Mouse (Mus musculus): ENCODE measurements around the gene Fgd6.

DNA sequence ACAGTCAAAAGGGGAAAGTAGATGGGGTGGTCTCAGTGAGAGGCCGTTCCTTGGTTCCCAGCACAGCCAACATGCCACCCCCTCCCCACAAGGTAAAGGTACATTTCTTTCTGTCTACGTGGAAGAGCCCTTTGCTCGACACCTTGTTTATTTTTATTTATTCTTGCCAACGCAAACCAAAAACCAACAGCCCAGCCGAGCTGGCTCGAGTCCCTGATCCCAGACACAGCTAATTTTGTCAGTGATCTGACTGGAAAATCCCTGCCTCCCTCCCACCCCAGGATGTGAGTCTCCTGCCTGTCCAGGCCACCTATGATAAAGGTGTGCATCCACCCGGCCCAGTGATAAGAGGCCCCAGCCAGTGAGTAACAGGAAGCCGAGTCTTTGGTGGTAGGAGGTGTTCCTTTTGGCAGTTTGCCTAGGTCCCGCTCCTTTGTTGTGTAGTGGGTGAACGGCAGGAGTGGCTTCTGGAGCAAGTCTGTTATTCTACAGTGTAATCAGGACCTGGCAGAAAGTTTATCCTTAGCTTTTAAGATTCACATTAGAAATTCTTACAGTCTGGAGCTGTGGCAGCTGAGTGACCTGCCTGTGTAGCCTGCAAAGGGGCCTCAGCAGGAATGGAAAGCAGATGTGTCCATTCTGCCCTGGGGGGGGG, 36.6 kb downstream of the Fgd6 start:
- TF ChIP-seq CTCF (IDR thresholded peaks at IDR 0.05; ENCODE audit: control insufficient read depth, insufficient read depth, insufficient replicate concordance, low read depth, low read length) (no peak), POLR2A (IDR thresholded peaks at IDR 0.05; ENCODE audit: control insufficient read depth, low read depth, low read length) (no peak)

All from testis, adult 2 months (tissue).